Mouse (Mus musculus) cerebellum, postnatal 36 days (tissue): ENCODE measurements around the gene Pogk.

Source experiments
- DNase-seq, 2 experiments: peaks; one replicate each; pipeline ENCODE4 v3.0.0; 2021 to 2022; ENCODE audit warnings: mixed read lengths in 2 of 2

The Pogk gene

GRCm38 (mm10) chr1:166379013-166379629 lies 30.5 kb downstream of the Pogk start, which contains the start of gene Tada1:
Tada1 (plus strand) TSS chr1:166379097.
- peak; percentile 92 to 95 for DNase-seq

- no peak for DNase-seq
Measured at GRCm38 (mm10) chr1:166378431-166379012, 31.1 kb downstream of the Pogk start.

- no peak for DNase-seq
Measured at GRCm38 (mm10) chr1:166377171-166377570, 32.5 kb downstream of the Pogk start.

- no peak for DNase-seq
Measured at GRCm38 (mm10) chr1:166363122-166363521, 46.5 kb downstream of the Pogk start.

GRCm38 (mm10) chr1:166362659-166363058 lies 47.0 kb downstream of the Pogk start:
- no peak for DNase-seq

- no peak for DNase-seq
Measured at GRCm38 (mm10) chr1:166361842-166362241, 47.8 kb downstream of the Pogk start.

- DNase-seq = peak in 1 of 2 experiments; percentile 12
Measured at GRCm38 (mm10) chr1:166360896-166361295, 48.8 kb downstream of the Pogk start.

- DNase-seq = peak; percentile 96 to 97
Measured at GRCm38 (mm10) chr1:166360157-166360855, 49.4 kb downstream of the Pogk start.

GRCm38 (mm10) chr1:166349751-166350150 lies 59.9 kb downstream of the Pogk start:
- DNase-seq = no peak

GRCm38 (mm10) chr1:166349341-166349740 lies 60.3 kb downstream of the Pogk start:
- no peak for DNase-seq

GRCm38 (mm10) chr1:166346906-166347305 lies 62.8 kb downstream of the Pogk start:
- no peak for DNase-seq

GRCm38 (mm10) chr1:166345602-166346001 lies 64.1 kb downstream of the Pogk start:
- DNase-seq = no peak

- no peak for DNase-seq
Measured at GRCm38 (mm10) chr1:166344300-166345077, 65.2 kb downstream of the Pogk start.

GRCm38 (mm10) chr1:166343586-166343985 lies 66.1 kb downstream of the Pogk start:
- no peak for DNase-seq

- no peak for DNase-seq
Measured at GRCm38 (mm10) chr1:166342539-166342938, 67.1 kb downstream of the Pogk start.

- DNase-seq = no peak
Measured at GRCm38 (mm10) chr1:166342060-166342459, 67.6 kb downstream of the Pogk start.

GRCm38 (mm10) chr1:166339110-166339509 lies 70.6 kb downstream of the Pogk start:
- no peak for DNase-seq
